Mouse (Mus musculus) liver, embryonic 11.5 days (tissue): ENCODE measurements around the gene Cby3. TPM values are rescaled to one million over a fixed set of nuclear protein-coding genes. Genes with fewer than 3 reads are reported as not detected.
A peak's percentile ranks its signal among the peaks of the same experiment; 100 is the strongest.

Experiments used
- ATAC-seq: fragments of 200-750 bp; cut with Nextera tagmentation; replicated peaks from 2 replicates; pipeline ENCODE4 v1.8.0; 2017; ENCODE audit warnings: moderate number of reproducible peaks, mild to moderate bottlenecking, moderate TSS enrichment, moderate library complexity; ENCODE audit not compliant: low FRiP score
- DNase-seq: peaks from one replicate; pipeline ENCODE4 v3.0.0-alpha.2; 2017; ENCODE audit warnings: low spot score
- H3K27ac ChIP-seq: fragments of 300-500 bp; sonication (generic); 2 replicates; pipeline ENCODE4 v1.5.1; 2014; ENCODE audit warnings: mild to moderate bottlenecking, low read depth, low read length, control low read depth
- H3K27me3 ChIP-seq: fragments of 300-500 bp; sonication (generic); replicated peaks from 2 replicates; pipeline ENCODE4 v1.6.1; 2014; ENCODE audit warnings: low read length, mixed read lengths; ENCODE audit not compliant: control insufficient read depth, insufficient read depth
- H3K36me3 ChIP-seq: fragments of 300-500 bp; sonication (generic); 2 replicates; pipeline ENCODE4 v1.6.1; 2014; ENCODE audit warnings: mild to moderate bottlenecking, low read length, moderate library complexity, mixed read lengths; ENCODE audit not compliant: control insufficient read depth, insufficient read depth
- H3K4me1 ChIP-seq: fragments of 300-500 bp; sonication (generic); replicated peaks from 2 replicates; pipeline ENCODE4 v1.6.1; 2014; ENCODE audit warnings: low read length, mixed read lengths; ENCODE audit not compliant: control insufficient read depth, insufficient read depth
- H3K4me2 ChIP-seq: fragments of 300-500 bp; sonication (generic); 2 replicates; pipeline ENCODE4 v1.6.1; 2014; ENCODE audit warnings: mild to moderate bottlenecking, control low read depth, moderate library complexity
- H3K4me3 ChIP-seq: fragments of 300-500 bp; sonication (generic); 2 replicates; pipeline ENCODE4 v1.5.1; 2014; ENCODE audit warnings: low read depth, low read length, control low read depth
- H3K9ac ChIP-seq: fragments of 300-500 bp; sonication (generic); 2 replicates; pipeline ENCODE4 v1.6.1; 2014; ENCODE audit warnings: low read depth, low read length, control low read depth
- H3K9me3 ChIP-seq: fragments of 300-500 bp; sonication (generic); 2 replicates; pipeline ENCODE4 v1.6.1; 2016; ENCODE audit warnings: low read length, inconsistent platforms, mixed read lengths; ENCODE audit not compliant: control insufficient read depth
- WGBS: fragments of 180-500 bp; shearing (Covaris S2); extraction: QIAGEN DNeasy Blood & Tissue Kit; methylation state at CpG from one replicate; pipeline ENCODE4 v1.1.7; 2014; 5-methylcytosine and 5-hydroxymethylcytosine counted together
- microRNA counts: library from miRNA; unstranded; fragments of <30 nt; microRNA quantifications from one replicate; lab custom pipeline; 2015
- microRNA-seq: library from miRNA; unstranded; fragments of <30 nt; microRNA quantifications from one replicate; pipeline ENCODE4, GENCODE M21; 2017; ENCODE audit warnings: borderline number of aligned reads
- polyA plus RNA-seq: library from polyadenylated mRNA; unstranded; fragments of >200 nt; fragmentation: Nextera tagmentation; extraction: Ambion mirVana; gene quantifications from 2 replicates; pipeline ENCODE4 v1.2.1, GENCODE M21; 2014

Cby3 gene
- polyA plus RNA-seq, 1 experiment from 2014 or later, result not detected

- Histone ChIP-seq H3K4me3 (no peak overlapping the region), H3K4me1 (no peaks in the 10 kb centered on the region), H3K36me3 (peaks cover 10% of the 10 kb centered on the region; the same call in 1 of the 2 replicates), H3K27ac (no peak overlapping the region), H3K4me2 (no peak overlapping the region), H3K9me3 (no peaks in the 10 kb centered on the region), H3K9ac (no peak overlapping the region), H3K27me3 (no peaks in the 10 kb centered on the region)
- no peak for ATAC-seq
- DNase-seq, result no peak
- 77% methylated on average over 13 of the region's 13 CpGs for WGBS
These were observed 44.5 kb downstream of the Cby3 start for GRCm38 (mm10) chr11:50398803-50399202.

DNA sequence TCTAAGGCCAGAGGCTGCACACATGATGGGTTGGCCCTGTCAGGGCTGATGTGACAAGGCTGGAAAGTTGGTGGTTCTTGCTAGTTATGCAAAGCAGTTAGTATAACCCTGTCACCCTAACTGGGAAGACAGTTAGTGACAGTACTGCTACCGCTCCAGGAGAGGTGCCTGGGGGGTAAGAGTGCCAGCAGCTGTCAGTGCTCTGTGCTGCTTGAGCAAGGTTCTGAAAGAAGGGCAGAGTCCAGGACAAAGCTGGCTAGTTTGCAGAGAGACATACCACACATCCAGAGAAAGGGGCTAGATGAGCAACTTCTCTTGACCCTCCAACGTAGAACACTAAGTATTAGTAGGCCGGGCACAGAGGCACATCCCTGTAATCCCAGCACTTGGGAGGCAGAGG is 48.2 kb downstream of the Cby3 start:
- no peak overlapping the region for H3K9ac ChIP-seq
- no peaks in the 10 kb centered on the region for H3K27me3 ChIP-seq
- 95% methylated on average over 3 of the region's 3 CpGs for WGBS
- no peak overlapping the region for H3K27ac ChIP-seq
- H3K4me1 ChIP-seq, result no peaks in the 10 kb centered on the region
- peaks cover 10% of the 10 kb centered on the region; the same call in 1 of the 2 replicates for H3K36me3 ChIP-seq
- no peaks in the 10 kb centered on the region for H3K9me3 ChIP-seq
- DNase-seq, result no peak
- no peak for ATAC-seq
- no peak overlapping the region for H3K4me3 ChIP-seq
- no peak overlapping the region for H3K4me2 ChIP-seq

DNA sequence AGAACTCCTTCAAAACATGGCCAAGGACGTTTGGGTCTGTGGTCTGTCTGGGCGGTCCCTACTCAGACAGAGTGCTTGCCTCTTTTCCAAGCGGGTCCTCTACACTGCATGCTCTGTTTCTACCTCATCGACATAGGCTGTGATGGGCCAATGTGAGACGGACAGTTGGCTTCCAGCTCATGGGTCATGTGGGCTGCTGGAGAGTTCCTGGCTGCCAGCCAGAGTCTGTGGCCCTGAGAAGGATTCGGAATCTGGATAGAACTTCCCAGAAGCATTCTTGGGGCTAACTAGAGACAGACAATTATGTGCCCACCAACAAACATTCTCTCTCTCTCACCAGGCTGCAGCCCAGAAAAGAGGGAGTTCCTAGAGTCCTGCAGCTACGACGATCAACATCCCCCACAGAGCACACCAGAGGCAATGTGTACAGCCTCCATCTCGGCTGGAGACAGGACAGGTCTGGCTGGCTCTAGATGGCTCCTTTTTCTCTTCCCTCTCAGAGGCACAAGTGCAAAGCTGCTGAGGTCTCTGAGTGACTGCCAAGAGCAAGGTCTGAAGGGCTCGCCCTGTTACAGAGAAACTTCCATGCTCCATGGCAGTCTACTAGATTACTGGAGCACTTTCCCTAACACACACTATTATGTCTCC is 49.2 kb downstream of the Cby3 start:
- Histone ChIP-seq H3K9ac (no peak overlapping the region), H3K4me3 (no peak overlapping the region), H3K9me3 (no peaks in the 10 kb centered on the region), H3K27ac (no peak overlapping the region), H3K4me1 (no peaks in the 10 kb centered on the region), H3K27me3 (no peaks in the 10 kb centered on the region), H3K36me3 (peaks cover 10% of the 10 kb centered on the region; the same call in 1 of the 2 replicates), H3K4me2 (no peak overlapping the region)
- WGBS, result 80% methylated on average over 10 of the region's 10 CpGs
- DNase-seq (no peak), ATAC-seq (no peak)

GRCm38 (mm10) chr11:50407235-50407634 is 53.0 kb downstream of the Cby3 start:
- ATAC-seq, result no peak
- H3K4me1 ChIP-seq, result no peaks in the 10 kb centered on the region; the same call in 1 of the 2 replicates
- H3K27ac ChIP-seq, result no peak overlapping the region
- no peak overlapping the region for H3K4me3 ChIP-seq
- H3K4me2 ChIP-seq, result no peak overlapping the region
- peaks cover 3% of the 10 kb centered on the region; the same call in 1 of the 2 replicates for H3K36me3 ChIP-seq
- no peak for DNase-seq
- 83% methylated on average over 6 of the region's 6 CpGs for WGBS
- H3K27me3 ChIP-seq, result no peaks in the 10 kb centered on the region
- no peak overlapping the region for H3K9ac ChIP-seq
- H3K9me3 ChIP-seq, result no peaks in the 10 kb centered on the region

MicroRNA genes within 50 kb of the gene (microRNA counts, 519-probe panel; counts per million panel counts)
- 5,416 counts per million, percentile 51 among the panel's probes with 10 or more counts for microRNA mmu-miR-804 (lab: Ali Mortazavi, UCI)

Small RNA genes lying within 50 kb of the gene (microRNA-seq; reads per million reads assigned to microRNA genes)
- gene Mir804, result not detected

Other genes starting within 250 kb of the Cby3 start
- gene Tbc1d9b, start 223.1 kb upstream of the Cby3 start, polyA plus RNA-seq, result 30.1 and 34.0 TPM in 2 replicates
- 13.9 and 18.7 TPM in 2 replicates for gene Mrnip, start 180.0 kb upstream of the Cby3 start, polyA plus RNA-seq
- 176 and 177 TPM in 2 replicates for gene Sqstm1, start 143.6 kb upstream of the Cby3 start, polyA plus RNA-seq
- gene Mgat4b, start 143.6 kb upstream of the Cby3 start, polyA plus RNA-seq, result 22.3 and 25.4 TPM in 2 replicates
- gene Ltc4s, start 115.8 kb upstream of the Cby3 start, polyA plus RNA-seq, result 0.82 and 2.6 TPM in 2 replicates
- 4.4 and 5.6 TPM in 2 replicates for gene Maml1, start 62.2 kb upstream of the Cby3 start, polyA plus RNA-seq
- 267 and 285 TPM in 2 replicates for gene Canx, start 28.8 kb upstream of the Cby3 start, polyA plus RNA-seq
- gene Hnrnph1, start 22.5 kb downstream of the Cby3 start, polyA plus RNA-seq, result 341 and 346 TPM in 2 replicates
- gene Rufy1, start 76.7 kb downstream of the Cby3 start, polyA plus RNA-seq, result 18.7 and 19.2 TPM in 2 replicates
- 3.4 and 4.2 TPM in 2 replicates for gene Adamts2, start 247.6 kb downstream of the Cby3 start, polyA plus RNA-seq